Mouse (Mus musculus): ENCODE data around the gene Cd209e. TPM values are rescaled to one million over a fixed set of nuclear protein-coding genes. Genes with fewer than 3 reads are reported as not detected.

The Cd209e gene
- not detected for total RNA-seq (2023)

GRCm38 (mm10) chr8:3854209-3854608 is at the start of gene Cd209e:
Gene Cd209e, minus strand, starts transcription at chr8:3854309.

GRCm38 (mm10) chr8:3878455-3878854 is 24.3 kb upstream of the Cd209e start, which contains the start of gene Cd209d:
Gene Cd209d, minus strand, starts transcription at chr8:3878555.

Other genes with a start within 250 kb of the Cd209e start
- gene Xab2, start 233.0 kb downstream of the Cd209e start, total RNA-seq (2023), result 91.9 TPM
- gene Pet100, start 232.8 kb downstream of the Cd209e start, total RNA-seq (2023), result 32.2 TPM
- not detected for gene Pcp2, start 228.8 kb downstream of the Cd209e start, total RNA-seq (2023)
- gene Stxbp2, start 223.4 kb downstream of the Cd209e start, total RNA-seq (2023), result 186 TPM
- not detected for gene Retn, start 198.5 kb downstream of the Cd209e start, total RNA-seq (2023)
- 0.38 TPM for gene Mcemp1, start 188.6 kb downstream of the Cd209e start, total RNA-seq (2023)
- gene Fcor, start 181.9 kb downstream of the Cd209e start, total RNA-seq (2023), result not detected
- 14.5 TPM for gene Trappc5, start 178.0 kb downstream of the Cd209e start, total RNA-seq (2023)
- 42.6 TPM for gene Fcer2a, start 160.1 kb downstream of the Cd209e start, total RNA-seq (2023)
- gene Clec4g, start 133.7 kb downstream of the Cd209e start, total RNA-seq (2023), result not detected
- gene Cd209a, start 105.3 kb downstream of the Cd209e start, total RNA-seq (2023), result 2.2 TPM
- not detected for gene Cd209d, start 24.2 kb upstream of the Cd209e start, total RNA-seq (2023)
- not detected for gene Cd209b, start 72.5 kb upstream of the Cd209e start, total RNA-seq (2023)
- not detected for gene Cd209c, start 100.4 kb upstream of the Cd209e start, total RNA-seq (2023)

All from CD4-positive naive resting alpha-beta T cell, adult 76 days (primary cell).